Mouse (Mus musculus) cortical plate, adult 2 months (tissue): Measurements from ENCODE around the gene Fam173b.

Experiments used
- CTCF ChIP-seq: fragments of 200-500 bp; IDR thresholded peaks from 2 replicates; pipeline ENCODE4 v1.5.1; 2011; ENCODE audit warnings: mild to moderate bottlenecking, control low read depth, low read length; ENCODE audit not compliant: insufficient read depth; ENCODE audit errors: extremely low read depth
- POLR2A ChIP-seq: fragments of 200-500 bp; IDR thresholded peaks from 2 replicates; pipeline ENCODE4 v1.6.1; 2011; ENCODE audit warnings: mild to moderate bottlenecking, low read length, control low read depth; ENCODE audit not compliant: insufficient read depth; ENCODE audit errors: extremely low read depth

GRCm38 (mm10) chr15:31588989-31589640 is 12.5 kb upstream of the Fam173b start:
- TF ChIP-seq POLR2A (no peak), CTCF (no peak)
